ENCODE assay signal across 16 mouse cellular contexts in the genomic region with DNA sequence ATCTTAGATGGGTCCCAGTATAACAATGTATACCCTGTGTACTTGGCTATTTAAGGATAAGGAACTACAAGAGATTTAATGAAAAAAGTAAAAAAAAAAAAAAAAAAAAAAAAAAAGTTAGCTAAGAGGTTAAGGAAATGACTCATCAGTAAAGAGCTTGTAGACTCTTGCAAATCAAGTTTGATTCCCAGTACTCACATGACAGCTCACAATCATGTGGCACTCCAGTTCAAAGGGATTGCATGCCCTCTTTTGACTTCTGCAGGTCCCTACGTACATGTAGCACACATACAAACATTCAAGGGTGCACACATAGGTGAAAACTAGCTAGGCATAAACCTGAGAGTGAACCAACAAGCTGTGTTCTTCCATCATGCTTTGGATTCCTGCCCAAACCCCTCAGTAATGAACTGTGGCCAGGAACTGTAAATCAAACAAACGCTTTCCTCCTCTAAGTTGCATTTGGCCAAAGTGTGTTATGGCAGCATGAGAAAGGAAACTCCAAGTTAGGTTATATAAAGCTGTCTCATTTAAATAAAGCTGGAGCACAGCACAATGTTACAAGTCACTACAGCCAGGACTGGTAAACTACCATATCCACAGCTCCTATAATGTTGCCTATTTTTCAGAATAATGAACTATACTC. TPM values are rescaled to one million over a fixed set of nuclear protein-coding genes. Genes with fewer than 3 reads are reported as not detected.
DNase-seq lines count a peak whose midpoint lies in the region; ATAC-seq and TF ChIP-seq lines count a peak whose summit lies in the region.
"Had no signal": no experiment of that assay in that cellular context is flagged by ENCODE, and none has a peak within 500 bp of the region (broad histone marks: within the 10 kb centered on the region; RNA-seq: fewer than 3 reads in every experiment).

No protein-coding gene starts in this region.

- no peaks in the 10 kb centered on the region for H3K27me3 ChIP-seq in kidney, embryonic 14.5 days (ENCODE audit: control insufficient read depth, insufficient read depth, low read length)
- no peaks in the 10 kb centered on the region for H3K27me3 ChIP-seq in midbrain, embryonic 11.5 days (ENCODE audit: control insufficient read depth, insufficient read depth, low read length)
- no peaks in the 10 kb centered on the region for H3K27me3 ChIP-seq in midbrain, embryonic 16.5 days (ENCODE audit: control insufficient read depth, insufficient read depth, low read depth, low read length)
- H3K27me3 ChIP-seq in small intestine, adult 2 months (ENCODE audit: control insufficient read depth, insufficient read depth, low read length): no peaks in the 10 kb centered on the region
- no peaks in the 10 kb centered on the region for H3K27me3 ChIP-seq in limb, embryonic 10.5 days (ENCODE audit: low read depth, poor library complexity, severe bottlenecking)

- ATAC-seq in kidney, embryonic 14.5 days (ENCODE audit: low FRiP score, low TSS enrichment): peak; percentile 53; the same call in 1 of the 2 replicates
- ATAC-seq in midbrain, embryonic 11.5 days (ENCODE audit: low FRiP score): no peak
- ATAC-seq in midbrain, embryonic 16.5 days: no peak
- ATAC-seq in common myeloid progenitor, adult 5-6 weeks (replicated peaks; ENCODE audit: low read depth, poor library complexity, severe bottlenecking): peak; percentile 63

- H3K4me3 ChIP-seq in kidney, embryonic 14.5 days (ENCODE audit: low read length): no peak overlapping the region
- no peak overlapping the region for H3K4me3 ChIP-seq in midbrain, embryonic 11.5 days (ENCODE audit: low read depth, low read length)
- no peak overlapping the region for H3K4me3 ChIP-seq in midbrain, embryonic 16.5 days (ENCODE audit: low read depth, low read length)
- H3K4me3 ChIP-seq in small intestine, adult 2 months (ENCODE audit: low read depth, low read length): no peak overlapping the region
- no peak overlapping the region for H3K4me3 ChIP-seq in limb, embryonic 10.5 days
- H3K4me3 ChIP-seq: heart, embryonic 10.5 days had no signal

- WGBS in kidney, embryonic 14.5 days: 36% methylated on average over 2 of the region's 2 CpGs
- WGBS in midbrain, embryonic 11.5 days: 90% methylated on average over 2 of the region's 2 CpGs
- WGBS in midbrain, embryonic 16.5 days: 86% methylated on average over 2 of the region's 2 CpGs
- WGBS in small intestine, adult 2 months: 41% methylated on average over 2 of the region's 2 CpGs
- WGBS in limb, embryonic 10.5 days: 82% methylated on average over 2 of the region's 2 CpGs

- H3K27ac ChIP-seq in kidney, embryonic 14.5 days (ENCODE audit: low read depth, low read length): no peak overlapping the region
- H3K27ac ChIP-seq in midbrain, embryonic 11.5 days (ENCODE audit: low read depth, low read length): no peak overlapping the region
- H3K27ac ChIP-seq in midbrain, embryonic 16.5 days (ENCODE audit: low read length): no peak overlapping the region
- H3K27ac ChIP-seq in small intestine, adult 2 months (ENCODE audit: insufficient read depth, low read depth, low read length): peak overlapping the region; percentile 53; the same call in 1 of the 2 replicates
- H3K27ac ChIP-seq in limb, embryonic 10.5 days: no peak overlapping the region
- H3K27ac ChIP-seq: heart, embryonic 10.5 days; liver, embryonic 14.5 days had no signal

- no peak overlapping the region for H3K4me2 ChIP-seq in kidney, embryonic 14.5 days (replicated peaks; ENCODE audit: low read depth, low read length)
- H3K4me2 ChIP-seq in midbrain, embryonic 11.5 days: no peak overlapping the region
- H3K4me2 ChIP-seq in midbrain, embryonic 16.5 days (ENCODE audit: low read length): no peak overlapping the region

- H3K9ac ChIP-seq in kidney, embryonic 14.5 days (ENCODE audit: low read depth, low read length): no peak overlapping the region
- H3K9ac ChIP-seq in midbrain, embryonic 11.5 days (ENCODE audit: low read length): no peak overlapping the region
- H3K9ac ChIP-seq in midbrain, embryonic 16.5 days (ENCODE audit: low read depth, low read length): no peak overlapping the region
- H3K9ac ChIP-seq: liver, embryonic 14.5 days had no signal

- H3K4me1 ChIP-seq in kidney, embryonic 14.5 days (ENCODE audit: control insufficient read depth, insufficient read depth, low read length): no peaks in the 10 kb centered on the region
- no peaks in the 10 kb centered on the region for H3K4me1 ChIP-seq in midbrain, embryonic 11.5 days (ENCODE audit: control insufficient read depth, insufficient read depth, low read length)
- H3K4me1 ChIP-seq in midbrain, embryonic 16.5 days (ENCODE audit: control insufficient read depth, insufficient read depth, low read length): no peaks in the 10 kb centered on the region
- no peaks in the 10 kb centered on the region for H3K4me1 ChIP-seq in small intestine, adult 2 months (ENCODE audit: control insufficient read depth, insufficient read depth, insufficient read length, low read length)
- H3K4me1 ChIP-seq in limb, embryonic 10.5 days: no peaks in the 10 kb centered on the region
- H3K4me1 ChIP-seq: heart, embryonic 10.5 days had no signal

- H3K9me3 ChIP-seq in kidney, embryonic 14.5 days (ENCODE audit: control insufficient read depth, low read length): no peaks in the 10 kb centered on the region
- no peaks in the 10 kb centered on the region for H3K9me3 ChIP-seq in midbrain, embryonic 11.5 days (ENCODE audit: control insufficient read depth, low read length)
- no peaks in the 10 kb centered on the region for H3K9me3 ChIP-seq in midbrain, embryonic 16.5 days (replicated peaks; ENCODE audit: control insufficient read depth, low read length, poor library complexity, severe bottlenecking)
- H3K9me3 ChIP-seq in limb, embryonic 10.5 days (replicated peaks): no peaks in the 10 kb centered on the region
- H3K9me3 ChIP-seq: heart, embryonic 10.5 days had no signal

- TF ChIP-seq POLR2A in small intestine, adult 2 months (IDR thresholded peaks at IDR 0.05; ENCODE audit: low read depth, low read length): no peak

- H3K36me3 ChIP-seq in kidney, embryonic 14.5 days (ENCODE audit: control insufficient read depth, insufficient read depth, low read length): no peaks in the 10 kb centered on the region
- no peaks in the 10 kb centered on the region for H3K36me3 ChIP-seq in midbrain, embryonic 11.5 days (ENCODE audit: control insufficient read depth, insufficient read depth, low read length)
- H3K36me3 ChIP-seq in midbrain, embryonic 16.5 days (ENCODE audit: control insufficient read depth, insufficient read depth, low read length): no peaks in the 10 kb centered on the region
- H3K36me3 ChIP-seq in small intestine, adult 2 months (ENCODE audit: control insufficient read depth, insufficient read depth, low read length): no peaks in the 10 kb centered on the region
- H3K36me3 ChIP-seq in limb, embryonic 10.5 days: no peaks in the 10 kb centered on the region
- H3K36me3 ChIP-seq: heart, embryonic 10.5 days had no signal

- no peak for TF ChIP-seq CTCF in small intestine, adult 2 months (IDR thresholded peaks at IDR 0.05; ENCODE audit: extremely low read depth, insufficient read length, insufficient replicate concordance, low read depth, low read length)

- no peak for DNase-seq in kidney, adult 18-20 months
- DNase-seq in midbrain, embryonic 11.5 days (ENCODE audit: low spot score, missing footprints): peak; percentile 21
- no peak for DNase-seq in spleen, postnatal 10 days (ENCODE audit: low spot score in 2 of 2)
- DNase-seq in limb, embryonic 10.5 days (ENCODE audit: low spot score): no peak
- DNase-seq: kidney, postnatal 36 days; thymus, postnatal 36 days had no signal

RNA-seq across cellular contexts. Expression of gene Mmp27, which starts 1.6 kb away (rescaled TPM):
- not detected in 2 replicates for polyA plus RNA-seq in kidney, embryonic 14.5 days (2014; fragmentation: Nextera tagmentation; extraction: Ambion mirVana)
- not detected in 2 replicates for polyA plus RNA-seq in midbrain, embryonic 11.5 days (2014; fragmentation: Nextera tagmentation; extraction: Ambion mirVana)
- not detected in 2 replicates for polyA plus RNA-seq in midbrain, embryonic 16.5 days (2015; fragmentation: Nextera tagmentation; extraction: Ambion mirVana)
- total RNA-seq in common myeloid progenitor, adult 5-6 weeks (2017): 0.18 TPM in 1 of 2 replicates, not detected in the other
- polyA plus RNA-seq in small intestine, adult 2 months (2012; rRNA removed): not detected in 2 replicates
- not detected in 2 replicates for polyA plus RNA-seq in limb, embryonic 10.5 days (2016; fragmentation: Nextera tagmentation; extraction: Ambion mirVana)
- total RNA-seq: left cerebral cortex, adult 18-20 months; midbrain, postnatal 0 days had no signal
- polyA plus RNA-seq: frontal cortex, adult 2 months; heart, embryonic 10.5 days; hindbrain, embryonic 11.5 days; midbrain, postnatal 0 days had no signal

RNA-seq across cellular contexts. Expression of gene Mmp8, which starts 14.5 kb away (rescaled TPM):
- 0.16 and 0.17 TPM in 2 replicates for polyA plus RNA-seq in kidney, embryonic 14.5 days (2014; fragmentation: Nextera tagmentation; extraction: Ambion mirVana)
- not detected in 2 replicates for polyA plus RNA-seq in midbrain, embryonic 11.5 days (2014; fragmentation: Nextera tagmentation; extraction: Ambion mirVana)
- 0.14 and 0.38 TPM in 2 replicates for polyA plus RNA-seq in midbrain, embryonic 16.5 days (2015; fragmentation: Nextera tagmentation; extraction: Ambion mirVana)
- total RNA-seq in common myeloid progenitor, adult 5-6 weeks (2017): 2.6 and 3.6 TPM in 2 replicates
- not detected in 2 replicates for polyA plus RNA-seq in small intestine, adult 2 months (2012; rRNA removed)
- not detected in 2 replicates for polyA plus RNA-seq in limb, embryonic 10.5 days (2016; fragmentation: Nextera tagmentation; extraction: Ambion mirVana)
- total RNA-seq: left cerebral cortex, adult 18-20 months; midbrain, postnatal 0 days had no signal
- polyA plus RNA-seq: hindbrain, embryonic 11.5 days; midbrain, postnatal 0 days had no signal

RNA-seq across cellular contexts. Expression of gene Mmp20, which starts 55.2 kb away (rescaled TPM):
- polyA plus RNA-seq in kidney, embryonic 14.5 days (2014; fragmentation: Nextera tagmentation; extraction: Ambion mirVana): not detected in 2 replicates
- polyA plus RNA-seq in midbrain, embryonic 11.5 days (2014; fragmentation: Nextera tagmentation; extraction: Ambion mirVana): not detected in 2 replicates
- polyA plus RNA-seq in midbrain, embryonic 16.5 days (2015; fragmentation: Nextera tagmentation; extraction: Ambion mirVana): not detected in 2 replicates
- total RNA-seq in common myeloid progenitor, adult 5-6 weeks (2017): not detected in 2 replicates
- 0.04 TPM in 1 of 2 replicates, not detected in the other for polyA plus RNA-seq in small intestine, adult 2 months (2012; rRNA removed)
- polyA plus RNA-seq in limb, embryonic 10.5 days (2016; fragmentation: Nextera tagmentation; extraction: Ambion mirVana): not detected in 2 replicates
- total RNA-seq: left cerebral cortex, adult 18-20 months; midbrain, postnatal 0 days had no signal
- polyA plus RNA-seq: frontal cortex, adult 2 months; heart, embryonic 10.5 days; hindbrain, embryonic 11.5 days; liver, embryonic 14.5 days; midbrain, postnatal 0 days had no signal

Comparison
In these comparisons a context has a peak if more than half of its experiments do, and no peak if none do; other contexts are left out.
1. ATAC-seq: peak in kidney, embryonic 14.5 days (single experiment) and common myeloid progenitor, adult 5-6 weeks (single experiment); none in midbrain, embryonic 11.5 days (single experiment) and midbrain, embryonic 16.5 days (single experiment).